Mouse (Mus musculus): Measurements from ENCODE around the gene Efna2. TPM values are rescaled to one million over a fixed set of nuclear protein-coding genes. Genes with fewer than 3 reads are reported as not detected.

Gene Efna2
- polyA plus RNA-seq, 1 experiment from 2014 or later = 12.1 TPM

DNA sequence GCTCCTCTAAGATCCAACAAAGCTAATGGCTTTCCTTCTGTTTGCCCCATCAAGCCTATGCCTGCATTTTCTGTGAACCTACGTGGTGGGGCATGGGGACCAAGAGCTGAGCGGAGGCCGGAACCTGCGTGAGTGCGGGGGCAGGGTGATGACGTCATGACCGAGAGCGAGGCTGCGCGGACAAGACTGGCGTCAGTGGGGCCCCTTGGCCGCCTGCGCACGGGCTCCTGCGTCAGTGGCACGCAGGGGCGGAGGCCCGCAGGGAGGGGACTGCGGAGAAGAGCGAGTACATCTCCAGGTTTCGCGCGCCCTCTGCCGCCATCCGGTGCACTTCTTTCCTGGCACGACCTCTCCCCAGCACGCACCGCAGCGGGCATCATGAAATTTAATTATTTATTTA is 38.0 kb upstream of the Efna2 start:
- no peaks in the 10 kb centered on the region for H3K9me3 ChIP-seq (ENCODE audit: control insufficient read depth, low read length)
- peaks cover 41% of the 10 kb centered on the region for H3K4me1 ChIP-seq (replicated peaks; ENCODE audit: control insufficient read depth, insufficient read depth, low read length)
- H3K9ac ChIP-seq (ENCODE audit: low read length) = peak overlapping the region; percentile 58
- peaks cover 18% of the 10 kb centered on the region for H3K36me3 ChIP-seq (ENCODE audit: control insufficient read depth, insufficient read depth, low read length)
- peak overlapping the region; percentile 96 for H3K4me2 ChIP-seq (ENCODE audit: low read depth, low read length)
- H3K4me3 ChIP-seq (ENCODE audit: low read length) = peak overlapping the region; percentile 83
- ATAC-seq (ENCODE audit: low read depth) = peak; percentile 71
- H3K27me3 ChIP-seq (ENCODE audit: control insufficient read depth, insufficient read depth, low read depth, low read length) = peaks cover 25% of the 10 kb centered on the region
- 0% methylated on average over 29 of the region's 29 CpGs for WGBS
- peak overlapping the region; percentile 78 for H3K27ac ChIP-seq (ENCODE audit: low read length)

DNA sequence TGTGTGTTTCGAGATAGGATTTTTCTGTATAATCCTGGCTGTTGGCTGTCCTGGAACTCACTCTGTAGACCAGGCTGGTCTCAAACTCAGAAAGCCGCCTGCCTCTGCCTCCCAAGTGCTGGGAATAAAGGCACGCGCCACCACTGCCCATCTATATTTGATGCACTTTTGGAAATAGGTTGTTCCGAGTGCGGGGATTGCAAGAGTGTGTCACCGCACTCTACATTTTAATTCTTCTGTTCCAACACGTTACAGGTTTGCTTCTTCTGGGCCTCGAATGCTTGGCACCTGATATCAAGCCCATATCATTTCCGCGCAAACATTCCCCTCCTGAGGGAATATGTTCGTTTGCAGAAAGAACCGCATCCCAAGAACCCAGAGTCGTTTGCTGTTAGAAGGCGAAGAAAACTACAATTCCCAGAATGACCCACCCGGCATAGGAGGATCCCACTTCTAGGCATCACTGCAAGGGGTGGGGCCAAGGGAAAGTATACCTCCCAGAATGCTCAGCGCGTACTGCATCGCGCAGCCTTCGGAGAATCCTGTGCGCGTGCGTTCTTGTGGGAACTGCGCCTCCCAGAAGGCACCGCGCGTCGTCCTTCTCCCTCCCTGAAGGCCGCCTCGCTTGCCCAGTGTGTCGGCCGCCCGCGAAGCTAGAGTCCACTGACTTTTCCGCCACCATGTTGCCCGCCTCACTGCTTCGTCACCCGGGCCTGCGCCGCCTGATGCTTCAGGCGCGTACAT is 37.3 kb upstream of the Efna2 start:
- WGBS = under 1% methylated on average over 43 of the region's 43 CpGs
- Histone ChIP-seq H3K9me3 (ENCODE audit: control insufficient read depth, low read length) (no peaks in the 10 kb centered on the region), H3K27me3 (ENCODE audit: control insufficient read depth, insufficient read depth, low read depth, low read length) (peaks cover 18% of the 10 kb centered on the region), H3K4me2 (ENCODE audit: low read depth, low read length) (peak overlapping the region; percentile 96), H3K27ac (ENCODE audit: low read length) (peak overlapping the region; percentile 86), H3K4me3 (ENCODE audit: low read length) (peak overlapping the region; percentile 83), H3K36me3 (ENCODE audit: control insufficient read depth, insufficient read depth, low read length) (peaks cover 18% of the 10 kb centered on the region), H3K4me1 (replicated peaks; ENCODE audit: control insufficient read depth, insufficient read depth, low read length) (peaks cover 44% of the 10 kb centered on the region), H3K9ac (ENCODE audit: low read length) (peak overlapping the region; percentile 93)
- peak; percentile 87 for ATAC-seq (ENCODE audit: low read depth)

DNA sequence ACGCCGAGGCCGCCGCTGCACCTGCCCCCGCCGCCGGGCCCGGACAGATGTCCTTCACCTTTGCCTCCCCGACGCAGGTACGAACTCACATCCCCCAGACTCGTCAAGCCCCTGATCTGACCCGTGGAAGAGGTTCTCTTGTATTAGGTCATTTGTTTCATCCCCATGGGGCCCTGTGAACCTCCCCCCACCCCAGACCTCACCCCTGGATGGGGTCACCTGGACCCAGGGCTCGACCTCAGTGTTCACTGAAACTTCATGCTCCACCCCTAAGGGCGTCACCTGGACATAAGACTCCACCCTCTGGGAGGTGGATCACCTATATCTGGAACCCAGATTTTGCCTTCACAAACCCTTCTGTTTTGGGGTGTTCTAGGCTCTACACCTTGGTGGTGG is 36.8 kb upstream of the Efna2 start:
- H3K36me3 ChIP-seq (ENCODE audit: control insufficient read depth, insufficient read depth, low read length) = peaks cover 18% of the 10 kb centered on the region
- under 1% methylated on average over 15 of the region's 15 CpGs for WGBS
- H3K4me1 ChIP-seq (replicated peaks; ENCODE audit: control insufficient read depth, insufficient read depth, low read length) = peaks cover 45% of the 10 kb centered on the region
- no peaks in the 10 kb centered on the region for H3K9me3 ChIP-seq (ENCODE audit: control insufficient read depth, low read length)
- ATAC-seq (ENCODE audit: low read depth) = no peak
- H3K27me3 ChIP-seq (ENCODE audit: control insufficient read depth, insufficient read depth, low read depth, low read length) = peaks cover 13% of the 10 kb centered on the region; the same call in 1 of the 2 replicates
- H3K4me3 ChIP-seq (ENCODE audit: low read length) = peak overlapping the region; percentile 83
- peak overlapping the region; percentile 96 for H3K4me2 ChIP-seq (ENCODE audit: low read depth, low read length)
- H3K9ac ChIP-seq (ENCODE audit: low read length) = peak overlapping the region; percentile 93
- peak overlapping the region; percentile 86 for H3K27ac ChIP-seq (ENCODE audit: low read length)

DNA sequence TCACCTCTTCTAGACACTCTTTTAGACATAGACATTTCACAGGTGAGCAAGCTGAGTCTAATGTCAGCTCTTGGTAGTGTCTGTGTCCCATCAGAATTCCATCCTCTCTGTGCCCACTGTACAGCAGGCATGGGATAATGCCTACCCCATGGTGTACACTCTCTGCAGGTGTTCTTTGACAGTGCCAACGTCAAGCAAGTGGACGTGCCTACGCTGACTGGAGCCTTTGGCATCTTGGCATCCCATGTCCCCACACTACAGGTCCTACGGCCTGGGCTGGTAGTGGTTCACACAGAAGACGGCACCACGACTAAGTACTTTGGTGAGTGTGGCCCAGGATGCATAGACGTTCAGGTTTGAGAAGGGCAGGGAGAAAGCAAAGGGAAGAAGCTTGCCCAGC is 35.6 kb upstream of the Efna2 start:
- H3K4me3 ChIP-seq (ENCODE audit: low read length) = no peak overlapping the region

DNA sequence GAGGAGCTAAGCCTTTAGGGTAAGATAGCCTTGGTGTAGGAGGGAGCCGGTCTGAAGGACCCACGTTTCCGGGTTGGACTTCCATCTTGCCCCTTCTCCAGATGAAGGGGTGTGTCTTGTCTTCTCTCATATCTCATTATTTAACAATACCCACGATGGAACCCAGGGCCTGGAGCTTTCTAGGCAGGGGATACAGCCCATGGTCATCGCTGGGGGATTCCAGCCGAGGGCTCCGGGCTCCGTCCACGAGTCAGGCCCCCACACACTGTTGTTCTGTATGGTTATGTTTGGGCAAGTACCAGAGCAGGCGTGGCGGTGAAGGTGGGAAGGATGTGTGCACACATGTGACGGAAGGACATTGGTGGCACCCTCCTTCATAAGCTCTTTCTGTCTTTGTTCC is 35.1 kb upstream of the Efna2 start:
- WGBS = 85% methylated on average over 12 of the region's 12 CpGs
- no peak overlapping the region for H3K4me3 ChIP-seq (ENCODE audit: low read length)
- no peak overlapping the region for H3K9ac ChIP-seq (ENCODE audit: low read length)
- peaks cover 2% of the 10 kb centered on the region; the same call in 1 of the 2 replicates for H3K27me3 ChIP-seq (ENCODE audit: control insufficient read depth, insufficient read depth, low read depth, low read length)
- peaks cover 18% of the 10 kb centered on the region for H3K36me3 ChIP-seq (ENCODE audit: control insufficient read depth, insufficient read depth, low read length)
- no peak overlapping the region for H3K27ac ChIP-seq (ENCODE audit: low read length)
- H3K9me3 ChIP-seq (ENCODE audit: control insufficient read depth, low read length) = no peaks in the 10 kb centered on the region
- ATAC-seq (ENCODE audit: low read depth) = no peak
- H3K4me2 ChIP-seq (ENCODE audit: low read depth, low read length) = no peak overlapping the region
- H3K4me1 ChIP-seq (replicated peaks; ENCODE audit: control insufficient read depth, insufficient read depth, low read length) = peaks cover 36% of the 10 kb centered on the region

More for the DNA sequence above, 35.6 kb upstream of the Efna2 start:
- Histone ChIP-seq H3K36me3 (ENCODE audit: control insufficient read depth, insufficient read depth, low read length) (peaks cover 18% of the 10 kb centered on the region), H3K4me1 (replicated peaks; ENCODE audit: control insufficient read depth, insufficient read depth, low read length) (peaks cover 37% of the 10 kb centered on the region), H3K9ac (ENCODE audit: low read length) (no peak overlapping the region), H3K9me3 (ENCODE audit: control insufficient read depth, low read length) (no peaks in the 10 kb centered on the region), H3K4me2 (ENCODE audit: low read depth, low read length) (no peak overlapping the region), H3K27ac (ENCODE audit: low read length) (no peak overlapping the region), H3K27me3 (ENCODE audit: control insufficient read depth, insufficient read depth, low read depth, low read length) (peaks cover 3% of the 10 kb centered on the region; the same call in 1 of the 2 replicates)
- 91% methylated on average over 7 of the region's 7 CpGs for WGBS
- ATAC-seq (ENCODE audit: low read depth) = no peak

DNA sequence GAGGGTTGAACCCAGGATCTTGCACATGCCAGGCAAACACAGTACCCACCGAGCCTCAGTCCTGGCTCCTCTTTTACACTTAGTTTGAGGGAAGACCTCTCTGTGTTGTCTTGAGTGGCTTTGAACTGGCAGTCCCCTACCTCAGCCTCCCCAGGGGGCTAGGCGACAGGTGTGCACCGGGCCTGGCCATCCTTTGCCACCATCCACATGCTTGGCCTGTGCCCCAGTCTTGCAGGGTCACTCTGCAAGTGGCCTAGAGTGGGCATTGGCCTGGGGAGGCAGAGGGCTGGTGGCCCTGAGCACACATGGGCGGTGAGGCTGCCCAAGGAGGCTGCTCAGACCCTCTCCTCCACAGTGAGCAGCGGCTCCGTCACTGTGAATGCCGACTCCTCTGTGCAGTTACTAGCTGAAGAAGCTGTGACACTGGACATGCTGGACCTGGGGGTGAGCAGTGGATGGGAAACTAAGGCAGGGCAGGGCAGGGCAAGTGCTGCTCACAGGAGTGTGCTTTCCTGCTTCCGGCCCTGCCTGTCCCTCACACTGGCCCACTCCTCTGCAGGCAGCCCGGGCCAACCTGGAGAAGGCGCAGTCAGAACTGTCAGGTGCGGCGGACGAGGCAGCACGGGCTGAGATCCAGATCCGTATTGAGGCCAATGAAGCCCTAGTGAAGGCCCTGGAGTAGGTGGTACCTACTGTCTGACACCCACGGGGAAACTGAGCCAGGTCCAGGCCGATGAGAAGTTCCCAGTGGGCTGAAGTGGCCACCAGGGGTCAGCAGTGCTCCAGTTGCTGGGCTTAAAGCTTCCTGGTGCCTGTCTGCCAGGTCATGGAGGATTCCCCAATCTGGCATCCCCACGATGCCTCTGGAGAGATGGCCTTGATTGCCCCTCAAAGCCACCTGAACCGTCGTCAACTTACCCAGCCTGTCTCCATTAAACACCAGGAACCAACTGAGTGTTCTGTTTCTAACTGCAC is 34.1 kb upstream of the Efna2 start:
- Histone ChIP-seq H3K27me3 (ENCODE audit: control insufficient read depth, insufficient read depth, low read depth, low read length) (no peaks in the 10 kb centered on the region), H3K4me2 (ENCODE audit: low read depth, low read length) (no peak overlapping the region), H3K9ac (ENCODE audit: low read length) (no peak overlapping the region), H3K4me3 (ENCODE audit: low read length) (no peak overlapping the region), H3K36me3 (ENCODE audit: control insufficient read depth, insufficient read depth, low read length) (peaks cover 18% of the 10 kb centered on the region), H3K27ac (ENCODE audit: low read length) (peak overlapping the region; percentile 77), H3K9me3 (ENCODE audit: control insufficient read depth, low read length) (no peaks in the 10 kb centered on the region), H3K4me1 (replicated peaks; ENCODE audit: control insufficient read depth, insufficient read depth, low read length) (peaks cover 33% of the 10 kb centered on the region)
- no peak for ATAC-seq (ENCODE audit: low read depth)
- WGBS = 71% methylated on average over 20 of the region's 20 CpGs

DNA sequence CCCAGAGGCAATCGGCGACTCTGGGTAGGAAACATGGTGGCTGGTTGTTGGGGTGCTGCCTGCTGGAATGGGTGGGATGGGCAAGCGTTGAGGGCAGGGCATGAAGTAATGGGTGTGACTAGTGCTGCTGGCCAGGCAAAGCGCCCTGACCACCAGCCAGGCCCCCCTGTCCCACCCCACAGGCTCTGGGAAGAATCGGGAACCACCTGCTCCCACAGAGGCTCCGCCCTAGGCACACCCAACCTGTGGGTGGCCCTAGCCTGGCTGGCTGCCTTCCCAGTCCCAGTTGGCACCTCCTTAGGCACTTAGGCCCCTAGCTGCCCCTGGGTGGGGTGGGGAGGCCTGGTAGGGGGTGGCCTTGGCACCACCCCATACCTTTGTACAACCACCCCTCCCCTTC is 33.4 kb upstream of the Efna2 start:
- Histone ChIP-seq H3K9me3 (ENCODE audit: control insufficient read depth, low read length) (no peaks in the 10 kb centered on the region), H3K4me1 (replicated peaks; ENCODE audit: control insufficient read depth, insufficient read depth, low read length) (peaks cover 32% of the 10 kb centered on the region), H3K4me2 (ENCODE audit: low read depth, low read length) (no peak overlapping the region), H3K4me3 (ENCODE audit: low read length) (no peak overlapping the region), H3K9ac (ENCODE audit: low read length) (0 out of 2 replicates have a peak overlapping the region, but pooled peaks have one; percentile 8), H3K27me3 (ENCODE audit: control insufficient read depth, insufficient read depth, low read depth, low read length) (no peaks in the 10 kb centered on the region), H3K36me3 (ENCODE audit: control insufficient read depth, insufficient read depth, low read length) (peaks cover 18% of the 10 kb centered on the region), H3K27ac (ENCODE audit: low read length) (peak overlapping the region; percentile 100)
- WGBS = 75% methylated on average over 6 of the region's 6 CpGs
- no peak for ATAC-seq (ENCODE audit: low read depth)

DNA sequence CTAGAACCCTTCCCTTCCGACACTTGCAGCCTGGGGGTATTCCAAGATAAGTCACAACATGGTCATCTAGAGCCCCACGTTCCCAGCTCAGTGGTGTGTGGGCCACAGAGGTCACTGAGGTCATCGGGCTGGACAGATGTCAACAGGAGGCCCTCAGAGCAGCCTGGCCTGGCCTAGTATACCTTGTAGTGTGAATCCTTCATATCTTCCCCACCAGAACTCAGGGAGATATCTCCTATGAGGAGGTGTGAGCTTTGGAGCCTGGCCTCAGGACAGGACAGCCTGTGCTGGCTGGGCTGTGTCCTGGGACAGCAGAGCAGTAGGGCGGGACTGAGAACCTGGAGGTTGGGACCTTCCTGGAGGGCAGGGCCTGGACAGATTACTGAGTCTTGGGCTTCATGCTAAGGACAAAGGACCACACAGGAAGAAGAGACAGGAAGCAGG is 32.7 kb upstream of the Efna2 start:
- WGBS = 62% methylated on average over 4 of the region's 4 CpGs
- Histone ChIP-seq H3K4me2 (ENCODE audit: low read depth, low read length) (no peak overlapping the region), H3K27me3 (ENCODE audit: control insufficient read depth, insufficient read depth, low read depth, low read length) (no peaks in the 10 kb centered on the region), H3K4me3 (ENCODE audit: low read length) (no peak overlapping the region), H3K9ac (ENCODE audit: low read length) (peak overlapping the region; percentile 42; the same call in 1 of the 2 replicates), H3K36me3 (ENCODE audit: control insufficient read depth, insufficient read depth, low read length) (peaks cover 19% of the 10 kb centered on the region), H3K4me1 (replicated peaks; ENCODE audit: control insufficient read depth, insufficient read depth, low read length) (peaks cover 30% of the 10 kb centered on the region), H3K9me3 (ENCODE audit: control insufficient read depth, low read length) (no peaks in the 10 kb centered on the region), H3K27ac (ENCODE audit: low read length) (peak overlapping the region; percentile 100)
- no peak for ATAC-seq (ENCODE audit: low read depth)
